Mouse (Mus musculus) hindbrain, embryonic 16.5 days (tissue): ENCODE results near the gene Morf4l1. TPM values are rescaled to one million over a fixed set of nuclear protein-coding genes. Genes with fewer than 3 reads are reported as not detected.

Source experiments
- polyA plus RNA-seq: library from polyadenylated mRNA; unstranded; fragments of >200 nt; fragmentation: Nextera tagmentation; extraction: Ambion mirVana; gene quantifications from 2 replicates; pipeline ENCODE4 v1.2.1, GENCODE M21; 2015

The Morf4l1 gene
- polyA plus RNA-seq, 1 experiment from 2014 or later, result 538 TPM

Other genes with a start within 250 kb of the Morf4l1 start
- 13.2 and 19.1 TPM in 2 replicates for gene Rasgrf1, start 204.9 kb downstream of the Morf4l1 start, polyA plus RNA-seq
- 32.2 and 40.1 TPM in 2 replicates for gene Ctsh, start 60.6 kb downstream of the Morf4l1 start, polyA plus RNA-seq
- gene Adamts7, start 48.3 kb upstream of the Morf4l1 start, polyA plus RNA-seq, result 4.9 and 9.4 TPM in 2 replicates
- 5.1 and 6.3 TPM in 2 replicates for gene Tbc1d2b, start 156.0 kb upstream of the Morf4l1 start, polyA plus RNA-seq